Mouse (Mus musculus) stomach, postnatal 0 days (tissue): ENCODE measurements around the gene Kctd2. TPM values are rescaled to one million over a fixed set of nuclear protein-coding genes. Genes with fewer than 3 reads are reported as not detected.

ENCODE experiments used
- ATAC-seq: fragments of 200-750 bp; cut with Nextera tagmentation; 2 replicates; pipeline ENCODE4 v1.8.0; 2017; ENCODE audit not compliant: low FRiP score, low TSS enrichment
- DNase-seq: peaks from one replicate; pipeline ENCODE4 v3.0.0-alpha.2; 2016; ENCODE audit warnings: low spot score
- H3K27ac ChIP-seq: fragments of 300-500 bp; sonication (generic); replicated peaks from 2 replicates; pipeline ENCODE4 v1.5.1; 2014; ENCODE audit warnings: mild to moderate bottlenecking, control low read depth
- H3K27me3 ChIP-seq: fragments of 300-500 bp; sonication (generic); 2 replicates; pipeline ENCODE4 v1.6.1; 2014; ENCODE audit warnings: low read length; ENCODE audit not compliant: control insufficient read depth, insufficient read depth
- H3K36me3 ChIP-seq: fragments of 300-500 bp; sonication (generic); 2 replicates; pipeline ENCODE4 v1.6.1; 2014; ENCODE audit warnings: low read length, mixed read lengths; ENCODE audit not compliant: control insufficient read depth, insufficient read depth
- H3K4me1 ChIP-seq: fragments of 300-500 bp; sonication (generic); replicated peaks from 2 replicates; pipeline ENCODE4 v1.6.1; 2014; ENCODE audit warnings: antibody characterized with exemption; ENCODE audit not compliant: control insufficient read depth, insufficient read depth
- H3K4me2 ChIP-seq: fragments of 300-500 bp; sonication (generic); replicated peaks from 2 replicates; pipeline ENCODE4 v1.6.1; 2014; ENCODE audit warnings: low read depth, mild to moderate bottlenecking, control low read depth, moderate library complexity
- H3K4me3 ChIP-seq: fragments of 300-500 bp; sonication (generic); 2 replicates; pipeline ENCODE4 v1.5.1; 2014; ENCODE audit warnings: low read depth, low read length, control low read depth
- H3K9ac ChIP-seq: fragments of 300-500 bp; sonication (generic); 2 replicates; pipeline ENCODE4 v1.6.1; 2014; ENCODE audit warnings: mild to moderate bottlenecking, low read length, control low read depth, mixed read lengths
- H3K9me3 ChIP-seq: fragments of 300-500 bp; sonication (generic); 2 replicates; pipeline ENCODE4 v1.6.1; 2016; ENCODE audit warnings: low read length; ENCODE audit not compliant: control insufficient read depth
- CTCF ChIP-seq: IDR thresholded peaks from 2 replicates; pipeline ENCODE4 v1.5.1; 2016; ENCODE audit warnings: antibody characterized with exemption, low read depth, mild to moderate bottlenecking, moderate library complexity
- EP300 ChIP-seq: optimal IDR thresholded peaks from 2 replicates; pipeline ENCODE3; 2016; ENCODE audit warnings: antibody characterized with exemption
- WGBS: fragments of 180-500 bp; shearing (Covaris S2); extraction: QIAGEN DNeasy Blood & Tissue Kit; methylation state at CpG from one replicate; pipeline ENCODE4 v1.1.7; 2014; 5-methylcytosine and 5-hydroxymethylcytosine counted together
- polyA plus RNA-seq: library from polyadenylated mRNA; unstranded; fragments of >200 nt; fragmentation: Nextera tagmentation; extraction: Ambion mirVana; gene quantifications from 2 replicates; pipeline ENCODE4 v1.2.1, GENCODE M21; 2015

The Kctd2 gene
- polyA plus RNA-seq, 1 experiment from 2014 or later: 11.6 TPM

DNA sequence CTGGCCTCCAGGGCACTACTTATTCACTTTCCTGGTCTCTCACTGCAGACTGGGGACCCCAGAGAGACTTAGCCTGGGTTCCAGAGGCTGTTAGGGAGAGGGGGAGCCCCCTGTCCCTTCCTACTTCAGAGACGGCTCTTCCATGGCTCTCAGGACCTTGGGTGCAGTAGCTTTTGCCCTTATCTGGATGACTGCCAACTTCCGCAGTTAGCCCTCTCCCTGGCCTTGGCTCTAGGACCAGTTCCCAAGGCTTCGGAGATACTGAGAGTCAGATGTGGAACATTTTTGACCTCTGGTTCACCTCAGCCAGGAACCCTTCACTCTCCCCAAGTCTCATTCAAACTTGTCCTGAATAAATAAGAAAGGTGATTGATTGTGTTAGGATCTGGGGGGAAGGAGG is 27.0 kb downstream of the Kctd2 start:
- peak; percentile 53 for DNase-seq
- 27% methylated on average over 3 of the region's 3 CpGs for WGBS
- 0 out of 2 replicates have a peak, but pooled peaks have one; percentile 36 for ATAC-seq
- Histone ChIP-seq H3K36me3 (no peaks in the 10 kb centered on the region), H3K27ac (no peak overlapping the region), H3K9me3 (no peaks in the 10 kb centered on the region), H3K27me3 (no peaks in the 10 kb centered on the region), H3K4me1 (no peaks in the 10 kb centered on the region), H3K4me3 (no peak overlapping the region), H3K9ac (no peak overlapping the region), H3K4me2 (no peak overlapping the region)
- TF ChIP-seq CTCF: no peak
- no peak for TF ChIP-seq EP300

DNA sequence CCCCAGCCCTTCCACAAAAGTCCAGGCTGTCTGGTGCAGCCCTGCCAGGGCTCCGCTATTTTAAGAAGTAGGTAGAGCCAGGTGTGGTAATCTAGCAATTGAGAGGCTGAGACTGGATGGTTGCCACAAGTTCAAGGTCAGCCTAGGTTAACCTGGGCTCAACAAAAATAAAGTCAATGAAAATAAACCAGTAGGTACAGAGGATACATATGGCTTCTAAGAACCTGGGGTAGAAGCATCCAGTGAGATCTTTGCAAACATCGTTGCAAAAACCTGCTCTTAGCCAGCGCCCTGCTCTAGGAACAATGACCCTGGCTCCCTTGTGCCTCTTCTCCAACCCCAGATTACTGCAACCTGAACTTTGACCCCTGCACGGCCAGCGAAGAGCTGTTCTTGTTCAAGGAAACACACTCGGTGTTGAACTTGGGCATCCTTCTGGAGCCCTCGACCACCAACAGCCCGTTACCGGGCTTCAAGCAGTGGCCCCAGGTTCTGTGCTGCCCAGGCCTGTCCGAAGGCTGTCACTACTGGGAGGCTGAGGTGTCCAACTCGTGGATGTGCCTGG is 27.5 kb downstream of the Kctd2 start:
- Histone ChIP-seq H3K27me3 (no peaks in the 10 kb centered on the region), H3K36me3 (no peaks in the 10 kb centered on the region), H3K4me3 (no peak overlapping the region), H3K4me2 (no peak overlapping the region), H3K4me1 (no peaks in the 10 kb centered on the region), H3K27ac (no peak overlapping the region; the same call in 1 of the 2 replicates), H3K9ac (no peak overlapping the region), H3K9me3 (no peaks in the 10 kb centered on the region)
- 74% methylated on average over 11 of the region's 11 CpGs for WGBS
- peak; percentile 3; the same call in 1 of the 2 replicates for ATAC-seq
- DNase-seq: no peak
- TF ChIP-seq CTCF: no peak
- no peak for TF ChIP-seq EP300

DNA sequence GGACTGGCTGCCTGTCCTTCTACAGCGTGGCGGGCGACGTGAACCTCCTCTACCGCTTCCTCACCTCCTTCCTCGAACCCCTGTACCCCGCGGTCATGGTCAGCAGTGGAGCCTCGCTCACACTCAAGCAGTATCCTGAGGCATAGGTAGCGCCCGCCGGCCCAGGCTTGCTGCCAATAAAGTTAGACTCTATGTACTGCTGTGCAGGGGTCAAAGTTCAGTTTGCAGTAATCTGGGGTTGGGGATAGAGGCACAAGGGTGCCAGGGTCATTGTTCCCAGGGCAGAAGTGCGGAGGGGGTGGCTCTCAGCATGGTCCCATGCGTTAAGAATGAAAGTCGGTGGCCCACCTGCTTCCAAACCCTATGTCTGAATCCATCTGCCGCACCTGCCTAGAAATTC is 28.1 kb downstream of the Kctd2 start:
- ATAC-seq: peak; percentile 34; the same call in 1 of the 2 replicates
- Histone ChIP-seq H3K9me3 (no peaks in the 10 kb centered on the region), H3K27me3 (no peaks in the 10 kb centered on the region), H3K9ac (no peak overlapping the region), H3K36me3 (no peaks in the 10 kb centered on the region), H3K27ac (no peak overlapping the region), H3K4me1 (no peaks in the 10 kb centered on the region), H3K4me2 (no peak overlapping the region), H3K4me3 (no peak overlapping the region)
- DNase-seq: peak; percentile 41
- no peak for TF ChIP-seq EP300
- TF ChIP-seq CTCF: no peak
- WGBS: 76% methylated on average over 16 of the region's 16 CpGs

- Histone ChIP-seq H3K4me1 (no peaks in the 10 kb centered on the region), H3K4me3 (no peak overlapping the region), H3K36me3 (no peaks in the 10 kb centered on the region), H3K9ac (no peak overlapping the region), H3K27me3 (no peaks in the 10 kb centered on the region), H3K4me2 (no peak overlapping the region), H3K9me3 (no peaks in the 10 kb centered on the region), H3K27ac (peak overlapping the region; percentile 49; the same call in 1 of the 2 replicates)
- ATAC-seq (no peak), DNase-seq (no peak)
- WGBS: 47% methylated on average over 7 of the region's 7 CpGs
- TF ChIP-seq CTCF: no peak
- TF ChIP-seq EP300: no peak
Measured at GRCm38 (mm10) chr11:115448998-115449397, 29.1 kb downstream of the Kctd2 start.

GRCm38 (mm10) chr11:115450176-115450575 is 30.2 kb downstream of the Kctd2 start:
- Histone ChIP-seq H3K27ac (no peak overlapping the region; the same call in 1 of the 2 replicates), H3K27me3 (no peaks in the 10 kb centered on the region), H3K4me1 (no peaks in the 10 kb centered on the region), H3K4me2 (no peak overlapping the region), H3K36me3 (no peaks in the 10 kb centered on the region), H3K9ac (no peak overlapping the region), H3K4me3 (no peak overlapping the region), H3K9me3 (no peaks in the 10 kb centered on the region)
- 55% methylated on average over 7 of the region's 7 CpGs for WGBS
- DNase-seq: peak; percentile 62
- TF ChIP-seq EP300 (no peak), CTCF (no peak)
- ATAC-seq: peak; percentile 89

GRCm38 (mm10) chr11:115451781-115452241 is 31.9 kb downstream of the Kctd2 start:
- Histone ChIP-seq H3K4me2 (no peak overlapping the region), H3K36me3 (no peaks in the 10 kb centered on the region), H3K27me3 (no peaks in the 10 kb centered on the region), H3K27ac (no peak overlapping the region), H3K4me3 (no peak overlapping the region), H3K4me1 (no peaks in the 10 kb centered on the region), H3K9me3 (no peaks in the 10 kb centered on the region), H3K9ac (no peak overlapping the region)
- no peak for ATAC-seq
- DNase-seq: no peak
- 82% methylated on average over 8 of the region's 8 CpGs for WGBS
- TF ChIP-seq CTCF: no peak
- no peak for TF ChIP-seq EP300
